Mouse (Mus musculus): ENCODE data around the gene Prep.

DNA sequence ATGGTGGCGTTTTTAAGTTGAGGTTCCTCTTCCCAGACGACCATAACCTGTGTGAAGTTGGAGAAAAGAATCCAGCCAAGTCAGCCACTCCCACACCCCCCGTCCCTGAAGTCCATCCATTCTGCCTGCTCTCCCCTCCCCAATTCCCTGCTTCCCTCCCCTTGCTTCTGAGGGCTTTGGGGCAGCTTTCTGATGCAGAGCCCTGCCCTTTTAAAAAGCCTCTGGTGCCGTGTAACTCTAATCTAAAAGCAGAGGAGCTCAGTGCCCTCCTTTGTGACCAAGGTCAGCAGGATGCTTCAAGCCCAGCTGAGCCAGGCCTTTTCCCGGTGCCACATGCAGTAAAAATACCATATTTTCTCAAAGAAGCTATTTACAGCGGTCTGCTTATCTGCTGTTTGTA, 79.8 kb downstream of the Prep start:
- TF ChIP-seq CTCF (IDR thresholded peaks at IDR 0.05; ENCODE audit: extremely low read depth, insufficient read depth, low read length), result no peak
- TF ChIP-seq POLR2A (IDR thresholded peaks at IDR 0.05; ENCODE audit: extremely low read depth, insufficient read depth, low read length), result no peak
